Mouse (Mus musculus) embryonic facial prominence, embryonic 10.5 days (tissue): ENCODE measurements around the gene Hoxb2. TPM values are rescaled to one million over a fixed set of nuclear protein-coding genes. Genes with fewer than 3 reads are reported as not detected.
A peak's percentile ranks its signal among the peaks of the same experiment; 100 is the strongest.

Experiments
- DNase-seq: peaks from one replicate; pipeline ENCODE4 v3.0.0-alpha.2; 2017; ENCODE audit warnings: low spot score
- H3K27ac ChIP-seq: fragments of 300-500 bp; sonication (generic); replicated peaks from 2 replicates; pipeline ENCODE4 v1.5.1; 2016; ENCODE audit warnings: mild to moderate bottlenecking
- H3K27me3 ChIP-seq: fragments of 300-500 bp; sonication (generic); replicated peaks from 2 replicates; pipeline ENCODE4 v1.6.1; 2016; ENCODE audit warnings: low read depth, mild to moderate bottlenecking; ENCODE audit not compliant: poor library complexity, severe bottlenecking
- H3K36me3 ChIP-seq: fragments of 300-500 bp; sonication (generic); replicated peaks from 2 replicates; pipeline ENCODE4 v1.6.1; 2016; ENCODE audit warnings: mild to moderate bottlenecking, moderate library complexity
- H3K4me1 ChIP-seq: fragments of 300-500 bp; sonication (generic); 2 replicates; pipeline ENCODE4 v1.6.1; 2016
- H3K4me3 ChIP-seq: fragments of 300-500 bp; sonication (generic); 2 replicates; pipeline ENCODE4 v1.5.1; 2016; ENCODE audit warnings: mild to moderate bottlenecking, moderate library complexity
- H3K9me3 ChIP-seq: fragments of 300-500 bp; sonication (generic); 2 replicates; pipeline ENCODE4 v1.6.1; 2016; ENCODE audit warnings: mild to moderate bottlenecking
- WGBS: fragments of 180-500 bp; shearing (Covaris S2); methylation state at CpG from one replicate; pipeline ENCODE4 v1.1.7; 2016; 5-methylcytosine and 5-hydroxymethylcytosine counted together
- polyA plus RNA-seq: library from polyadenylated mRNA; unstranded; fragments of >200 nt; fragmentation: Nextera tagmentation; extraction: Ambion mirVana; gene quantifications from 2 replicates; pipeline ENCODE4 v1.2.1, GENCODE M21; 2016

Gene Hoxb2
- 5.8 and 17.0 TPM in 2 replicates for polyA plus RNA-seq

GRCm38 (mm10) chr11:96350341-96350624 lies at the start of gene Hoxb2:
Gene Hoxb2, plus strand, starts transcription at chr11:96350525.
- Histone ChIP-seq H3K36me3 (no peaks in the 10 kb centered on the region), H3K9me3 (no peaks in the 10 kb centered on the region), H3K27me3 (peaks cover 100% of the 10 kb centered on the region), H3K27ac (peak within 1 kb of the TSS; percentile 86), H3K4me1 (peaks cover 28% of the 10 kb centered on the region), H3K4me3 (peak within 1 kb of the TSS; percentile 59)
- WGBS: 2% methylated on average over 2 of the region's 2 CpGs
- DNase-seq: no peak

GRCm38 (mm10) chr11:96301064-96301431 lies 49.3 kb upstream of the Hoxb2 start:
- 0 out of 2 replicates have a peak overlapping the region, but pooled peaks have one; percentile 2 for H3K4me3 ChIP-seq
- peaks cover 100% of the 10 kb centered on the region for H3K27me3 ChIP-seq
- WGBS: 2% methylated on average over 10 of the region's 10 CpGs
- H3K4me1 ChIP-seq: peaks cover 21% of the 10 kb centered on the region
- no peaks in the 10 kb centered on the region for H3K9me3 ChIP-seq
- no peak for DNase-seq
- H3K27ac ChIP-seq: no peak overlapping the region
- H3K36me3 ChIP-seq: no peaks in the 10 kb centered on the region

- H3K27me3 ChIP-seq: peaks cover 100% of the 10 kb centered on the region
- DNase-seq: no peak
- WGBS: under 1% methylated on average over 15 of the region's 15 CpGs
- H3K4me1 ChIP-seq: peaks cover 21% of the 10 kb centered on the region
- no peak overlapping the region for H3K4me3 ChIP-seq
- H3K9me3 ChIP-seq: no peaks in the 10 kb centered on the region
- H3K27ac ChIP-seq: no peak overlapping the region
- H3K36me3 ChIP-seq: no peaks in the 10 kb centered on the region
Measured at GRCm38 (mm10) chr11:96301837-96302236, 48.5 kb upstream of the Hoxb2 start.

GRCm38 (mm10) chr11:96302381-96303150 lies 47.8 kb upstream of the Hoxb2 start:
- Histone ChIP-seq H3K36me3 (no peaks in the 10 kb centered on the region), H3K9me3 (no peaks in the 10 kb centered on the region), H3K4me3 (no peak overlapping the region), H3K4me1 (peaks cover 21% of the 10 kb centered on the region), H3K27me3 (peaks cover 100% of the 10 kb centered on the region), H3K27ac (no peak overlapping the region)
- DNase-seq: no peak
- WGBS: 4% methylated on average over 23 of the region's 23 CpGs

GRCm38 (mm10) chr11:96303151-96304099 lies 46.9 kb upstream of the Hoxb2 start, which contains the start of gene Hoxb5:
Gene Hoxb5, plus strand, starts transcription at chr11:96303336.
- H3K9me3 ChIP-seq: no peaks in the 10 kb centered on the region
- H3K27ac ChIP-seq: no peak within 1 kb of the TSS
- peak within 1 kb of the TSS; percentile 27 for H3K4me3 ChIP-seq
- WGBS: 1% methylated on average over 69 of the region's 69 CpGs
- H3K36me3 ChIP-seq: no peaks in the 10 kb centered on the region
- H3K4me1 ChIP-seq: peaks cover 21% of the 10 kb centered on the region
- DNase-seq: peak; percentile 89
- peaks cover 100% of the 10 kb centered on the region for H3K27me3 ChIP-seq

GRCm38 (mm10) chr11:96304381-96305195 lies 45.7 kb upstream of the Hoxb2 start:
- Histone ChIP-seq H3K4me1 (peaks cover 16% of the 10 kb centered on the region), H3K27ac (no peak overlapping the region), H3K27me3 (peaks cover 100% of the 10 kb centered on the region), H3K4me3 (no peak overlapping the region), H3K36me3 (no peaks in the 10 kb centered on the region), H3K9me3 (no peaks in the 10 kb centered on the region)
- no peak for DNase-seq
- WGBS: 1% methylated on average over 38 of the region's 38 CpGs

GRCm38 (mm10) chr11:96305505-96306182 lies 44.7 kb upstream of the Hoxb2 start:
- Histone ChIP-seq H3K27ac (no peak overlapping the region), H3K27me3 (peaks cover 100% of the 10 kb centered on the region), H3K4me3 (no peak overlapping the region), H3K36me3 (no peaks in the 10 kb centered on the region), H3K4me1 (peaks cover 11% of the 10 kb centered on the region), H3K9me3 (no peaks in the 10 kb centered on the region)
- 11% methylated on average over 6 of the region's 6 CpGs for WGBS
- DNase-seq: no peak

- no peak overlapping the region for H3K27ac ChIP-seq
- no peak overlapping the region for H3K4me3 ChIP-seq
- H3K27me3 ChIP-seq: peaks cover 100% of the 10 kb centered on the region
- peaks cover 7% of the 10 kb centered on the region for H3K4me1 ChIP-seq
- no peaks in the 10 kb centered on the region for H3K9me3 ChIP-seq
- H3K36me3 ChIP-seq: no peaks in the 10 kb centered on the region
- 5% methylated on average over 7 of the region's 7 CpGs for WGBS
- no peak for DNase-seq
Measured at GRCm38 (mm10) chr11:96306183-96306907, 44.0 kb upstream of the Hoxb2 start.

GRCm38 (mm10) chr11:96306908-96307269 lies 43.4 kb upstream of the Hoxb2 start:
- Histone ChIP-seq H3K4me1 (peaks cover 11% of the 10 kb centered on the region), H3K27ac (no peak overlapping the region), H3K36me3 (no peaks in the 10 kb centered on the region), H3K9me3 (no peaks in the 10 kb centered on the region), H3K4me3 (no peak overlapping the region), H3K27me3 (peaks cover 100% of the 10 kb centered on the region)
- no peak for DNase-seq
- WGBS: 3% methylated on average over 13 of the region's 13 CpGs

- no peak overlapping the region for H3K27ac ChIP-seq
- no peak for DNase-seq
- H3K4me1 ChIP-seq: peaks cover 8% of the 10 kb centered on the region; the same call in 1 of the 2 replicates
- no peaks in the 10 kb centered on the region for H3K36me3 ChIP-seq
- 10% methylated on average over 4 of the region's 4 CpGs for WGBS
- H3K4me3 ChIP-seq: no peak overlapping the region
- H3K9me3 ChIP-seq: no peaks in the 10 kb centered on the region
- peaks cover 100% of the 10 kb centered on the region for H3K27me3 ChIP-seq
Measured at GRCm38 (mm10) chr11:96308763-96309162, 41.6 kb upstream of the Hoxb2 start.

- no peak for DNase-seq
Measured at GRCm38 (mm10) chr11:96309288-96309687, 41.0 kb upstream of the Hoxb2 start.

More at GRCm38 (mm10) chr11:96309288-96309687, 41.0 kb upstream of the Hoxb2 start:
- Histone ChIP-seq H3K4me1 (peaks cover 7% of the 10 kb centered on the region; the same call in 1 of the 2 replicates), H3K27me3 (peaks cover 100% of the 10 kb centered on the region), H3K9me3 (no peaks in the 10 kb centered on the region), H3K27ac (no peak overlapping the region), H3K36me3 (no peaks in the 10 kb centered on the region), H3K4me3 (no peak overlapping the region)
- WGBS: 6% methylated on average over 4 of the region's 4 CpGs
